Mouse (Mus musculus) forebrain, embryonic 13.5 days (tissue): ENCODE results near the gene Dhx58. TPM values are rescaled to one million over a fixed set of nuclear protein-coding genes. Genes with fewer than 3 reads are reported as not detected.

ENCODE experiments used
- ATAC-seq: fragments of 200-750 bp; cut with Nextera tagmentation; 2 replicates; pipeline ENCODE4 v1.8.0; 2017
- H3K27ac ChIP-seq: fragments of 300-500 bp; sonication (generic); 2 replicates; pipeline ENCODE4 v1.5.1; 2015; ENCODE audit warnings: inconsistent platforms, mild to moderate bottlenecking, moderate library complexity
- H3K27me3 ChIP-seq: fragments of 300-500 bp; sonication (generic); 2 replicates; pipeline ENCODE4 v1.6.1; 2015; ENCODE audit warnings: mild to moderate bottlenecking, inconsistent platforms
- H3K36me3 ChIP-seq: fragments of 300-500 bp; sonication (generic); 2 replicates; pipeline ENCODE4 v1.6.1; 2015; ENCODE audit warnings: mild to moderate bottlenecking, inconsistent platforms; ENCODE audit not compliant: poor library complexity, severe bottlenecking
- H3K4me1 ChIP-seq: fragments of 300-500 bp; sonication (generic); 2 replicates; pipeline ENCODE4 v1.6.1; 2015; ENCODE audit warnings: inconsistent platforms
- H3K4me2 ChIP-seq: fragments of 300-500 bp; sonication (generic); 2 replicates; pipeline ENCODE4 v1.6.1; 2015; ENCODE audit warnings: inconsistent platforms, mild to moderate bottlenecking, moderate library complexity
- H3K4me3 ChIP-seq: fragments of 300-500 bp; sonication (generic); 2 replicates; pipeline ENCODE4 v1.5.1; 2015; ENCODE audit warnings: mild to moderate bottlenecking, inconsistent platforms
- H3K9ac ChIP-seq: fragments of 300-500 bp; sonication (generic); 2 replicates; pipeline ENCODE4 v1.6.1; 2015; ENCODE audit warnings: mild to moderate bottlenecking, inconsistent platforms
- H3K9me3 ChIP-seq: fragments of 300-500 bp; sonication (generic); replicated peaks from 2 replicates; pipeline ENCODE4 v1.6.1; 2016; ENCODE audit warnings: inconsistent platforms
- WGBS: fragments of 180-500 bp; shearing (Covaris S2); methylation state at CpG from one replicate; pipeline ENCODE4 v1.1.7; 2015; 5-methylcytosine and 5-hydroxymethylcytosine counted together
- polyA plus RNA-seq: library from polyadenylated mRNA; unstranded; fragments of >200 nt; fragmentation: Nextera tagmentation; extraction: Ambion mirVana; gene quantifications from 2 replicates; pipeline ENCODE4 v1.2.1, GENCODE M21; 2015

The Dhx58 gene
- polyA plus RNA-seq = 1.8 and 2.1 TPM in 2 replicates

DNA sequence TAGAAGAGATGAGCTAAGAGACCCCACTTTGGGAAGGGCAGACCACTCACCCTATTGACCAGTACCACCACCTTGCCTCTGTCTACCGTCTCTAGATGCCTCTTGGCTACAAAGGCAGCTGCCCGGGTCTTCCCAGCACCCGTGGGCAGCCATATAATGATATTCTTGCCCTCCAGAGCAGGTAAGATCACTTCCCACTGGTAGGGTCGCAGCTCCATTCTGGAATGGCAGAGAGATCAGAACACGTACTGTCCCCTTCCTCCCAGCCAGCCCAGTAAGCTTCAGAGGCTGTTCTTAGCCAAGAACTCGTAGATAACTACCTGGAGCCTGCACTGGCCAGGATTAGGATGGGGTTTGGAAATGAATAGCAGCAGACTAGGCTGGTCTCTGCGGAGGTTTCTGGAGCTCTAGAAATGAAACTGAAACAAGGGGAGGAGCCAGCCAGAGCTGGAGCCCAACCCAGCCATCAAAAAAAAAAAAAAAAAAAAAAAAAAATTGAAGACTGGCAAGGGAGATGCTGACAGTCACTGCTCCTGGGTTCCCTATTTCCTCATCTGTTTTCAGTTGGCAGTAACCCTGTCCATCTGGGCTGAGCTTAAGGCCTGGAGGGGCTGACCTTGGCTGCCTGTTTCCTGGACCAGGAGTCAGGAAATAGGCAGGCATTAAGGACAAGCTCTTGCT, at the start of gene Dhx58:
Gene Dhx58, minus strand, starts transcription at position 421 of the 681 bp plus-strand sequence.
- peaks cover 48% of the 10 kb centered on the region for H3K36me3 ChIP-seq
- H3K9me3 ChIP-seq = no peaks in the 10 kb centered on the region
- no peak for ATAC-seq
- H3K27me3 ChIP-seq = 0 out of 2 replicates have a peak, but pooled peaks cover 4% of the 10 kb centered on the region
- no peak within 1 kb of the TSS for H3K4me2 ChIP-seq
- no peak within 1 kb of the TSS for H3K4me3 ChIP-seq
- no peak within 1 kb of the TSS for H3K27ac ChIP-seq
- no peak within 1 kb of the TSS for H3K9ac ChIP-seq
- H3K4me1 ChIP-seq = peaks cover 7% of the 10 kb centered on the region; the same call in 1 of the 2 replicates
- WGBS = 61% methylated on average over 7 of the region's 7 CpGs

GRCm38 (mm10) chr11:100752294-100752693, 48.2 kb upstream of the Dhx58 start:
- no peak for ATAC-seq
- 45% methylated on average over 10 of the region's 10 CpGs for WGBS

DNA sequence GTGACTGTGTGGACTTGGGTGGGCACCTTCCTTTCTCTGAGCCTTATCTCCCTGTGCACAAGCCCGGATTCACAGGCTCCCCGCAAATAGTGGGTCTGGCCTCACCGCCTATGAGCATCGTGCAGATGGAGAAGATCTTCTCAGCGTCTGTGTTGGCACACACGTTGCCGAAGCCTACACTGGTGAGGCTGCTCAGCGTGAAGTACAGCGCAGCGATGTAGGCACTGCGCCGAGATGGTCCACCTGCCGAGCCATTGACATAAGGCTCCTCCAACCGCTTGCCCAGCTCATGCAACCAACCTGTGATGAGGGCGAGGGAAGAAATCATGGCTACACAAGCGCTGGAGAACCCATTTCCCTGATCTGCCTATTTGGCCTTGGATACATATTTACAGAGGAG, 46.1 kb upstream of the Dhx58 start:
- H3K4me2 ChIP-seq = no peak overlapping the region

More at GRCm38 (mm10) chr11:100752294-100752693, 48.2 kb upstream of the Dhx58 start:
- Histone ChIP-seq H3K4me3 (no peak overlapping the region), H3K36me3 (peaks cover 23% of the 10 kb centered on the region), H3K27ac (no peak overlapping the region), H3K27me3 (peaks cover 14% of the 10 kb centered on the region; the same call in 1 of the 2 replicates), H3K9ac (no peak overlapping the region), H3K4me1 (no peaks in the 10 kb centered on the region), H3K4me2 (no peak overlapping the region), H3K9me3 (no peaks in the 10 kb centered on the region)

DNA sequence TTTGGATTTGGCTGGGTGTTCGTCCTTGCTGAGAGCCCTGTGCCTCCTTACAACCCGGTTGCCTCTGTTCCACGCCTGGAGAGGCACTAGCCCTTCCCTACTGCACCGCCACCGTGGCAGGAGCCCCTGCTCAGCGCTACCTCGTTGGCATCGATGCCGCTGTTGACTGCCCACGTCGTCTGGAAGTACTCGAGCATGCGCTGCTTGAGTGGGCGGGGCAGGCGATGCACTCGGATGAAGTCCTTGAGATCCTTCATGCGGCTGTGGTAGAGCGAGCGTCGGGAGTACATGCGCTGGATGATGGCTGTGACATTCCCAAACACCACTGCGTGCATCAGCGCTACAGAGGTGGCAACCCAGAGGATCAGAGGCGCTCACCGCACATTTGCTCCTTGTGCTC, 45.4 kb upstream of the Dhx58 start:
- 56% methylated on average over 25 of the region's 25 CpGs for WGBS
- Histone ChIP-seq H3K4me2 (no peak overlapping the region), H3K27me3 (0 out of 2 replicates have a peak, but pooled peaks cover 10% of the 10 kb centered on the region), H3K27ac (no peak overlapping the region), H3K9me3 (no peaks in the 10 kb centered on the region), H3K4me3 (no peak overlapping the region), H3K4me1 (no peaks in the 10 kb centered on the region), H3K36me3 (peaks cover 18% of the 10 kb centered on the region; the same call in 1 of the 2 replicates), H3K9ac (no peak overlapping the region)
- ATAC-seq = no peak

More for the DNA sequence above, 46.1 kb upstream of the Dhx58 start:
- no peak for ATAC-seq
- Histone ChIP-seq H3K4me3 (no peak overlapping the region), H3K27me3 (0 out of 2 replicates have a peak, but pooled peaks cover 10% of the 10 kb centered on the region), H3K9ac (no peak overlapping the region), H3K4me1 (no peaks in the 10 kb centered on the region), H3K27ac (no peak overlapping the region), H3K9me3 (no peaks in the 10 kb centered on the region), H3K36me3 (peaks cover 18% of the 10 kb centered on the region; the same call in 1 of the 2 replicates)
- WGBS = 91% methylated on average over 16 of the region's 16 CpGs

DNA sequence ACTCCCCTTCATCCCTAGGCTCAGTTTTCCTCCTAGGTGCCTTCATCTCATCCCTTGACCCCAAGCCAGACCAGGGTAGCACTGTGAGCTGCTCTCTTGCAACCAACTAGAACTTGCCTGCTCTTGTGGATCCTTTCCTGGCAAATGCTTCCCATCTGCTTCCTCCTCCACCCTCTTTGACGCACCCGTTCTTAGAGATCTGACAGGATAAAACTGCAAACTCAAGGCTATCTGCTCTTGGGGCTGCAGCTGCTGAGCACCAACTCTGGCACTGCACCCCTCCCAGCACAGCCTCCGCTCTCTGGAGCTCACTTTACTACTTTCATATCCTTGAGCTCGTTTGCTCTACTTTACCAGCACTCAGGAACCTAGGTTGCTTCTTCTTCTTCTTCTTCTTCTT, 44.5 kb upstream of the Dhx58 start:
- 0 out of 2 replicates have a peak, but pooled peaks cover 10% of the 10 kb centered on the region for H3K27me3 ChIP-seq
- peaks cover 18% of the 10 kb centered on the region; the same call in 1 of the 2 replicates for H3K36me3 ChIP-seq
- no peak for ATAC-seq

GRCm38 (mm10) chr11:100747114-100747513, 43.0 kb upstream of the Dhx58 start:
- Histone ChIP-seq H3K4me1 (no peaks in the 10 kb centered on the region), H3K36me3 (peaks cover 18% of the 10 kb centered on the region; the same call in 1 of the 2 replicates), H3K4me2 (no peak overlapping the region), H3K4me3 (no peak overlapping the region), H3K9me3 (no peaks in the 10 kb centered on the region), H3K27ac (no peak overlapping the region), H3K27me3 (0 out of 2 replicates have a peak, but pooled peaks cover 10% of the 10 kb centered on the region), H3K9ac (no peak overlapping the region)
- no peak for ATAC-seq
- 80% methylated on average over 5 of the region's 5 CpGs for WGBS

More for the DNA sequence above, 44.5 kb upstream of the Dhx58 start:
- Histone ChIP-seq H3K4me2 (no peak overlapping the region), H3K4me1 (no peaks in the 10 kb centered on the region), H3K9ac (no peak overlapping the region), H3K27ac (no peak overlapping the region), H3K4me3 (no peak overlapping the region), H3K9me3 (no peaks in the 10 kb centered on the region)
- 88% methylated on average over 4 of the region's 4 CpGs for WGBS

DNA sequence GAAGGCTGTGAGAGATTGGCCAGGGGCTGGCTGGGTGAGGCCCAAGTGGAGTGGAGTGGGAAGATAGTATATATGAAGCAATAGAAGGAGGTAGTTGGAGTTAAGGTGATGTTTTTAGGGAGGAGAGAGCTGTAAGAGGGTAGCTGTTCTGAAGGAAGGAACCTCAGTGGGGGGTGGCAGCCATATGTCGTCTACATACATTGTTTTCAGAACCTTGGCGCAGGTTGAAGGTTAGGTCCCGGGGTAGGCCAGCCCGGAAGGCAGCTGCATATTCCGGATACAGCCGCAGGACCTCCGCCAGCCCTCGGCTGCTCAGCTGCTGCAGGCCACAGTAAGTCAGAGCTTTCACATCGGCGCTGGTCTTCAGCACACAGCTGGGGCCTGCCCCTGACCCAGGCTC, 42.5 kb upstream of the Dhx58 start:
- peaks cover 18% of the 10 kb centered on the region; the same call in 1 of the 2 replicates for H3K36me3 ChIP-seq
- no peak overlapping the region for H3K4me3 ChIP-seq
- H3K9ac ChIP-seq = no peak overlapping the region
- 0 out of 2 replicates have a peak, but pooled peaks cover 10% of the 10 kb centered on the region for H3K27me3 ChIP-seq
- H3K4me1 ChIP-seq = no peaks in the 10 kb centered on the region
- H3K4me2 ChIP-seq = no peak overlapping the region
- ATAC-seq = no peak
- no peaks in the 10 kb centered on the region for H3K9me3 ChIP-seq
- no peak overlapping the region for H3K27ac ChIP-seq
- WGBS = 87% methylated on average over 10 of the region's 10 CpGs

DNA sequence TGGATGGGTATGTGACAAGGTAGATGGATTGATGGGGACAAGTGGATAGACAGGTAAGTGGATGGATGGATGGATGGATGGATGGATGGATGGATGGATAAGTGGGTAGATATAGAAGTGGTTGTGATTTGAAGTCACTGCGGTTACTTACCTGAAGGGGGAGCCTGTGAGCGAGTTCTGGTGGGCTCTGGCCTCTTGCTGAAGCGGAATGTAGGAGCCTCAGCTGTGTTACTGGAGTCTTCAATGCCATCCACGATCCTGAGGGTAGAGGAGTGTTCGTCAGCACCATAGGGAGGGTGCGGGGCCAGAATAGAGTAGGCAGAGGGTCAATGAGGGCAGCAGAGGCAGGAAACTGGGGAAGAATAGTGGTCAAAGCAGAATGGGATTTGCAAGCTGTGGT, 41.0 kb upstream of the Dhx58 start:
- Histone ChIP-seq H3K9me3 (no peaks in the 10 kb centered on the region), H3K27me3 (0 out of 2 replicates have a peak, but pooled peaks cover 6% of the 10 kb centered on the region), H3K4me3 (no peak overlapping the region), H3K9ac (0 out of 2 replicates have a peak overlapping the region, but pooled peaks have one; percentile 30), H3K27ac (no peak overlapping the region), H3K36me3 (peaks cover 9% of the 10 kb centered on the region; the same call in 1 of the 2 replicates), H3K4me2 (no peak overlapping the region), H3K4me1 (no peaks in the 10 kb centered on the region)
- 0 out of 2 replicates have a peak, but pooled peaks have one; percentile 48 for ATAC-seq
- WGBS = 15% methylated on average over 6 of the region's 6 CpGs

- Histone ChIP-seq H3K9me3 (no peaks in the 10 kb centered on the region), H3K36me3 (no peaks in the 10 kb centered on the region), H3K4me3 (no peak overlapping the region), H3K27ac (no peak overlapping the region), H3K4me2 (no peak overlapping the region), H3K4me1 (peaks cover 18% of the 10 kb centered on the region), H3K9ac (no peak overlapping the region), H3K27me3 (no peaks in the 10 kb centered on the region)
- ATAC-seq = no peak
- WGBS = 81% methylated on average over 6 of the region's 6 CpGs
Measured at GRCm38 (mm10) chr11:100741348-100741747, 37.3 kb upstream of the Dhx58 start.

DNA sequence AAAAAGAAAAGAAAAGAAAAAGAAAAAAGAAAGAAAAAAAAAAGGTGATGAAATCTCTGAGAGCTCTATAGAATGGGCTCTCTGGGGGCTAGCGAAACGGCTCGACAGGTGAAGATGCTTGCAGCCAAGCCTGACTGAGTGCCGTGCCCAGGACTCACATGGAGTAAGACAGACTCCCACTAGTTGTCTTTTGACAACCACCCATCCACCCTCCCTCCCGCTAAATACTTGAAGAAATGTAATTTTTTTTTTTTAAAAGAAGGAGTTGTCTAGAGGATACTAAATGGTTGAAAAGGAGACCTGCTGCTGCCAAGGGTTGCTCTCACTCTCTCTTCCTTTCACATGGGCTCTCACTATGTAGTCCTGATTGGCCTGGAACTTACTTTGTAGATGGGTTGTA, 34.7 kb upstream of the Dhx58 start:
- WGBS = 12% methylated on average over 5 of the region's 5 CpGs
- H3K4me1 ChIP-seq = peaks cover 28% of the 10 kb centered on the region
- peaks cover 5% of the 10 kb centered on the region; the same call in 1 of the 2 replicates for H3K36me3 ChIP-seq
- no peak overlapping the region for H3K27ac ChIP-seq
- H3K4me2 ChIP-seq = peak overlapping the region; percentile 64
- no peaks in the 10 kb centered on the region for H3K9me3 ChIP-seq
- H3K4me3 ChIP-seq = peak overlapping the region; percentile 78
- no peak for ATAC-seq
- H3K9ac ChIP-seq = peak overlapping the region; percentile 68
- no peaks in the 10 kb centered on the region for H3K27me3 ChIP-seq

DNA sequence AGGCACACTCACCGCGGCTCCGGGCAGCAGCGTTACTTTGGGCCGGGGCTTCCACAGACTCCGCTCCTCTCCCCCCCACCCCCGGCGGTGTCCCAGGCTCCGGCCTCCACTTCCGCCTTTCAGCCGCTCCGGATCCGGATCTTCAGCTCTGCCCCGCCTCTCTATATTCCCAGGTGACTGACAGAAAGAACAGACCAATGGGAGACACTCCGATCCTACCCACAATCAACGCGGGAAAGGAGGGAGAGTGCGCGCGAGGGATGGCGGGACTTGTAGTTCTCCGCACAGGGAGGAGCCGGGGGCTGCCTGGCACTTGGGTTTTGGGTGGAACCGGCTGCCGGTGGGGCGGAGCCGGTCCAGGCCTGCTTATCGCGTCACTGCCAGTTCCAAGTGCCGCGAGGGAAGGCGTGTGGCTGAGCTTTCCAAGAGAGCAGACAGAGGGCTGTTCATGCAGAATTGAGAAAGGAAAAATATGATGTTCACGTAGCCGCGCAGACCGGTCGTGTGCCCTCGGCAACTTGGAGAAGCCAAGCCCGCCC, 34.1 kb upstream of the Dhx58 start, which contains the start of gene Rab5c:
Gene Rab5c, minus strand, starts transcription at position 150 of the 539 bp plus-strand sequence.
- no peaks in the 10 kb centered on the region for H3K27me3 ChIP-seq
- peaks cover 11% of the 10 kb centered on the region; the same call in 1 of the 2 replicates for H3K36me3 ChIP-seq
- H3K4me3 ChIP-seq = peak within 1 kb of the TSS; percentile 78
- ATAC-seq = peak; percentile 99
- H3K4me1 ChIP-seq = peaks cover 28% of the 10 kb centered on the region
- H3K9ac ChIP-seq = peak within 1 kb of the TSS; percentile 85
- peak within 1 kb of the TSS; percentile 90 for H3K4me2 ChIP-seq
- under 1% methylated on average over 39 of the region's 39 CpGs for WGBS
- H3K9me3 ChIP-seq = no peaks in the 10 kb centered on the region
- H3K27ac ChIP-seq = peak within 1 kb of the TSS; percentile 57; the same call in 1 of the 2 replicates
